Mouse (Mus musculus): Measurements from ENCODE around the gene Gcm1. TPM values are rescaled to one million over a fixed set of nuclear protein-coding genes. Genes with fewer than 3 reads are reported as not detected.
A peak's percentile ranks its signal among the peaks of the same experiment; 100 is the strongest.

The Gcm1 gene
- polyA plus RNA-seq, 1 experiment from 2014 or later, result not detected

DNA sequence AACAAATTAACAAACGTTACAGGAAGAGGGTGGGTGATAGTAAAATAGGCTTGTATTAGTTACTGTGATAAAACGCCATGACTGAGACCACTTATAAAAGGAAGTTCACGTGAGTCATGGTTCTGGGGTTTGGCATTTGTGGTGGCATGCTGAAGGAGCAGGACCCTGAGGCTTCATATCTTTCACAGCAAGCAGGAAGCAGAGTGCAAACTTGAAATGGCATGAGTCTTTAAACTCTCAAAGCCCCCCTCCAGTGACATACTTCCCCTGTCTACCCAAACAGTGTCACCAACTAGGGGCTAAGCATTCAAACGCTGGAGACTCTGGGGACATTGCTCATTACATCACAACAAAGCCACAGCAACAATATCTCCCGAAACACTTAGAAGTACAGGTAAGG is 49.2 kb downstream of the Gcm1 start:
- ATAC-seq (replicated peaks; ENCODE audit: low FRiP score) (no peak), DNase-seq (ENCODE audit: low spot score) (no peak)
- Histone ChIP-seq H3K36me3 (ENCODE audit: control insufficient read depth, insufficient read depth, low read length) (no peaks in the 10 kb centered on the region; the same call in 1 of the 2 replicates), H3K27ac (ENCODE audit: low read depth, low read length) (no peak overlapping the region), H3K9me3 (ENCODE audit: control insufficient read depth, low read length) (no peaks in the 10 kb centered on the region; the same call in 1 of the 2 replicates), H3K4me3 (ENCODE audit: low read depth, low read length) (no peak overlapping the region), H3K4me2 (ENCODE audit: low read depth, low read length, severe bottlenecking) (no peak overlapping the region), H3K27me3 (ENCODE audit: control insufficient read depth, insufficient read depth, low read length) (no peaks in the 10 kb centered on the region), H3K4me1 (replicated peaks; ENCODE audit: control insufficient read depth, insufficient read depth, low read length) (no peaks in the 10 kb centered on the region), H3K9ac (ENCODE audit: low read length) (no peak overlapping the region)
- 92% methylated on average over 5 of the region's 5 CpGs for WGBS

DNA sequence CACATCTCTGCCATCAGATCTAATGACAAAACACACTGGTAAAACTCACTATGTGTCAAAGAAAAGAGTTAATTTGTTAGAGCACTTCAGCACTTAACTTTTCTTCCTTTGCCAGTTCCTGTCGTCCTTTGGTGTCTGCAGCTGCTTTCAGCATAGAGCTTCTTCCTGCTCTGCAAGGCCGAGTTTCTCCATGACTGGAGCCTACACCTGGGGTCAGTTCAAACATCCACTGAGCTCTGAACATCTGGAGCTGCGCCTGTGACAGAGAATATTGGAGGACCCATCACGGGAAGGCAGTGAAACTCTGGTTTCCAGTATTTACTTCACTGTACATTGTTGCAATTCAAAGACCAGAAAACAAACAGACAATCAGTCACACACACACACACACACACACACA is 49.7 kb downstream of the Gcm1 start:
- no peak overlapping the region for H3K4me3 ChIP-seq (ENCODE audit: low read depth, low read length)
- WGBS, result 83% methylated on average over 4 of the region's 4 CpGs
- H3K4me1 ChIP-seq (replicated peaks; ENCODE audit: control insufficient read depth, insufficient read depth, low read length), result no peaks in the 10 kb centered on the region
- H3K9ac ChIP-seq (ENCODE audit: low read length), result no peak overlapping the region
- H3K27ac ChIP-seq (ENCODE audit: low read depth, low read length), result no peak overlapping the region
- no peaks in the 10 kb centered on the region for H3K27me3 ChIP-seq (ENCODE audit: control insufficient read depth, insufficient read depth, low read length)
- DNase-seq (ENCODE audit: low spot score), result no peak
- H3K9me3 ChIP-seq (ENCODE audit: control insufficient read depth, low read length), result no peaks in the 10 kb centered on the region; the same call in 1 of the 2 replicates
- ATAC-seq (replicated peaks; ENCODE audit: low FRiP score), result no peak
- no peak overlapping the region for H3K4me2 ChIP-seq (ENCODE audit: low read depth, low read length, severe bottlenecking)
- no peaks in the 10 kb centered on the region; the same call in 1 of the 2 replicates for H3K36me3 ChIP-seq (ENCODE audit: control insufficient read depth, insufficient read depth, low read length)

DNA sequence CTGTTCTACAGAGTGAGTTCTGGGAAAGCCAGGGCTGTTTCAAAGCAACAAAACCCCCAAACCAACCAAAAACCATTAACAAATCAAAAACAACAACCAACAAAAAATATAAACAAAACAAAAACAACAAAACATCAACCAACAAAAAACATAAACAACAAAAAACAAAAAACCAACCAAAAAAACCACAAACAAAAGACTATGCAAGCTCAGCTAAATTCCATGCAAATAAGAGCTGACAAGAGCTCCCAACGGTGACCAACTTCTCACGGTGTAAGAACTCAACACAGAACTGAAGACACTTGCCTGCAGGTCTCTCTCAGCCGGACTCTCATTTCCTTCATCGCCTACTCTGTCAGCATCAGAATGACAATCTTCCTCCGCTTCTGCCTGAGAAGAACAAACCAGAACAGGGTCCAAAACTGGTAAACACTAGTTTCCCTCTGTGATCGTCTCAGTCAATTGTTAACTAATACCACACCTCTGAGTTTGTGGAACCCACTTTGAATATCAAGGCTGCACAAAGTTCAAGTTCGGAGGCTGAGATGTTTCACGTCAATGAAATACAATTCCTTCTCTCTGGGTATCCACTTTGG is 52.3 kb downstream of the Gcm1 start:
- Histone ChIP-seq H3K4me2 (ENCODE audit: low read depth, low read length, severe bottlenecking) (no peak overlapping the region), H3K4me3 (ENCODE audit: low read depth, low read length) (no peak overlapping the region), H3K9me3 (ENCODE audit: control insufficient read depth, low read length) (no peaks in the 10 kb centered on the region), H3K36me3 (ENCODE audit: control insufficient read depth, insufficient read depth, low read length) (no peaks in the 10 kb centered on the region; the same call in 1 of the 2 replicates), H3K27ac (ENCODE audit: low read depth, low read length) (no peak overlapping the region), H3K9ac (ENCODE audit: low read length) (no peak overlapping the region), H3K4me1 (replicated peaks; ENCODE audit: control insufficient read depth, insufficient read depth, low read length) (no peaks in the 10 kb centered on the region), H3K27me3 (ENCODE audit: control insufficient read depth, insufficient read depth, low read length) (no peaks in the 10 kb centered on the region)
- whole genome bisulfite sequencing, result 92% methylated on average over 8 of the region's 8 CpGs
- ATAC-seq (replicated peaks; ENCODE audit: low FRiP score) (no peak), DNase-seq (ENCODE audit: low spot score) (no peak)

DNA sequence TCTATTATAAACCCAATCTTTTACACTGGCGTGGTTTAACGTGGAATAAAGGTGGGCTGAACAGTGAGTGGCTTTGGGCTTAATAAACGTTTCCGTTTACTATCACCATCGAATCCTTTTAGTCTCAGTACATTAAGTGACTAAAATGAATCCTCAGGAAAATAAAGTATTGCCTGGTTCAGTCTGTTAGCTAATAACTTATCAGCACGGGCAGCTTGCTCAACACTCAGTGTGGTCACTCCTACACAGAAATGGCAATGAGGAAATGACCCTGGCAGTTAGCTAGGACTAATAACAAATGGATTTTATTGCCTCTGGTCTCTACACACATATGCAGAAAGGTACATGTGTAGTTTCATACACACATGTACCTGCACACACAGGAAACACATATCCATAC is 53.2 kb downstream of the Gcm1 start:
- no peaks in the 10 kb centered on the region for H3K36me3 ChIP-seq (ENCODE audit: control insufficient read depth, insufficient read depth, low read length)
- no peaks in the 10 kb centered on the region for H3K9me3 ChIP-seq (ENCODE audit: control insufficient read depth, low read length)
- H3K9ac ChIP-seq (ENCODE audit: low read length), result no peak overlapping the region
- 95% methylated on average over 6 of the region's 6 CpGs for whole genome bisulfite sequencing
- ATAC-seq (replicated peaks; ENCODE audit: low FRiP score), result no peak
- H3K4me1 ChIP-seq (replicated peaks; ENCODE audit: control insufficient read depth, insufficient read depth, low read length), result no peaks in the 10 kb centered on the region
- H3K27ac ChIP-seq (ENCODE audit: low read depth, low read length), result no peak overlapping the region
- H3K27me3 ChIP-seq (ENCODE audit: control insufficient read depth, insufficient read depth, low read length), result no peaks in the 10 kb centered on the region
- no peak overlapping the region for H3K4me2 ChIP-seq (ENCODE audit: low read depth, low read length, severe bottlenecking)
- DNase-seq (ENCODE audit: low spot score), result no peak
- no peak overlapping the region for H3K4me3 ChIP-seq (ENCODE audit: low read depth, low read length)

DNA sequence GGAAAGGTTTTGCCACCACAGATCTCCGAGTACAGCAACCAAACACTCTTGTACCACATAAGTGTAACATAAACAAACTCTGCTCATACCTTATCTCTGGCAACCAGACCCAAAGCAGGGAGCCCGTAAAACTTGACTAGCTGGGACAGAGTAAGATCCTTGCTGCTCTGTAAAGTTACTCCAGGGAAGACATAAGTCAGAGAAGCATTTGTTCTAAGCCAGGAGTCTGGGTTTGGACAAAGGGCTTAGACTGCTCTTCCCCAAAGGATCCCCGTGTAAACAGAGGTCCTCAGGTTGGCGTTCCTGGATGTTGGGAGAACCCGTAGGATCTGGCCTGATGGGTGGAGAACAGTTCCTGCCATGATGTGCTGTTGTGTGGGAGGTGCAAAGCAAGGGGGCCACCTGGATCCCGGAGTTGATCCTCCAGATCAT is 53.8 kb downstream of the Gcm1 start:
- WGBS, result 86% methylated on average over 6 of the region's 6 CpGs
- Histone ChIP-seq H3K4me2 (ENCODE audit: low read depth, low read length, severe bottlenecking) (no peak overlapping the region), H3K9me3 (ENCODE audit: control insufficient read depth, low read length) (no peaks in the 10 kb centered on the region), H3K27me3 (ENCODE audit: control insufficient read depth, insufficient read depth, low read length) (no peaks in the 10 kb centered on the region), H3K4me1 (replicated peaks; ENCODE audit: control insufficient read depth, insufficient read depth, low read length) (no peaks in the 10 kb centered on the region), H3K27ac (ENCODE audit: low read depth, low read length) (peak overlapping the region; percentile 18; the same call in 1 of the 2 replicates), H3K9ac (ENCODE audit: low read length) (no peak overlapping the region), H3K36me3 (ENCODE audit: control insufficient read depth, insufficient read depth, low read length) (no peaks in the 10 kb centered on the region), H3K4me3 (ENCODE audit: low read depth, low read length) (no peak overlapping the region)
- ATAC-seq (replicated peaks; ENCODE audit: low FRiP score) (no peak), DNase-seq (ENCODE audit: low spot score) (peak; percentile 34)

DNA sequence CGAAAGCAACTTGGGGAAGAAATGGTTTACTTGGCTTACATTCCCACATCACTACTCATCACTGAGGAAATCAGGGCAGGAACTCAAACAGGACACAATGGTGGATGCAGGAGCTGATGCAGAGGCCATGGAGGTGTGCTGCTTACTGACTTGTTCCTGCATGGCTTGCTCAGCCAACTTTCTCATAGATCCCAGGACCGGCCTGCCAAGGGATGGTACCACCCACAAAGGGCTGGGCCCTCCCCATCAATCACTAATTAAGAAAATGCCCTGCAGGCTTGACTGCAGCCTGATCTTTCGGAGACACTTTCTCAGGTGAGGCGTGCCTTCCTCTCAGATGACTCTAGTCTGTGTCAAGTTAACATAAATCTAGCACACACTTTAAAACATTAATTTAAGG is 55.1 kb downstream of the Gcm1 start:
- peak; percentile 33 for DNase-seq (ENCODE audit: low spot score)
- Histone ChIP-seq H3K9me3 (ENCODE audit: control insufficient read depth, low read length) (no peaks in the 10 kb centered on the region), H3K27me3 (ENCODE audit: control insufficient read depth, insufficient read depth, low read length) (no peaks in the 10 kb centered on the region), H3K4me1 (replicated peaks; ENCODE audit: control insufficient read depth, insufficient read depth, low read length) (no peaks in the 10 kb centered on the region), H3K36me3 (ENCODE audit: control insufficient read depth, insufficient read depth, low read length) (no peaks in the 10 kb centered on the region), H3K9ac (ENCODE audit: low read length) (no peak overlapping the region), H3K4me2 (ENCODE audit: low read depth, low read length, severe bottlenecking) (no peak overlapping the region), H3K4me3 (ENCODE audit: low read depth, low read length) (no peak overlapping the region), H3K27ac (ENCODE audit: low read depth, low read length) (no peak overlapping the region)
- WGBS, result 79% methylated on average over 4 of the region's 4 CpGs
- no peak for ATAC-seq (replicated peaks; ENCODE audit: low FRiP score)

DNA sequence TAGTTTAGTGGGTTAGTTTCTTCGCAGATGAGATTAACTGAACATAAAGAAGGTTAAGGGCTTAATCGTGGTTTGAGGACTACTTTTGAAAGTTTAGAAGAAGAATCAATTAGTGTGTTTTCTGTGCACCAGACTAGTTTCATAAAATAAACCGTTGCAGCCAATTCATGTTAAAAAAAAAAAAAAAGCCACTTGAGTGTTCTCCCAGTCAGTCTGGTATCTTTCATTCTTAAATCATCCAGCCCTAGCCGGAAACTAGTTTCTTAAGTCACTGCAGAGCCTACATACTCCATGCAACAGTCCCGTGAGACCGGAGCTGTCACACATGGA is 55.8 kb downstream of the Gcm1 start:
- no peaks in the 10 kb centered on the region for H3K36me3 ChIP-seq (ENCODE audit: control insufficient read depth, insufficient read depth, low read length)
- H3K27me3 ChIP-seq (ENCODE audit: control insufficient read depth, insufficient read depth, low read length), result no peaks in the 10 kb centered on the region
- peak overlapping the region; percentile 79 for H3K4me3 ChIP-seq (ENCODE audit: low read depth, low read length)
- H3K27ac ChIP-seq (ENCODE audit: low read depth, low read length), result no peak overlapping the region
- 26% methylated on average over 6 of the region's 6 CpGs for WGBS
- no peaks in the 10 kb centered on the region for H3K9me3 ChIP-seq (ENCODE audit: control insufficient read depth, low read length)
- peak overlapping the region; percentile 84 for H3K9ac ChIP-seq (ENCODE audit: low read length)
- ATAC-seq (replicated peaks; ENCODE audit: low FRiP score), result no peak; the same call in 1 of the 2 replicates
- H3K4me1 ChIP-seq (replicated peaks; ENCODE audit: control insufficient read depth, insufficient read depth, low read length), result no peaks in the 10 kb centered on the region
- no peak for DNase-seq (ENCODE audit: low spot score)
- peak overlapping the region; percentile 84 for H3K4me2 ChIP-seq (ENCODE audit: low read depth, low read length, severe bottlenecking)

DNA sequence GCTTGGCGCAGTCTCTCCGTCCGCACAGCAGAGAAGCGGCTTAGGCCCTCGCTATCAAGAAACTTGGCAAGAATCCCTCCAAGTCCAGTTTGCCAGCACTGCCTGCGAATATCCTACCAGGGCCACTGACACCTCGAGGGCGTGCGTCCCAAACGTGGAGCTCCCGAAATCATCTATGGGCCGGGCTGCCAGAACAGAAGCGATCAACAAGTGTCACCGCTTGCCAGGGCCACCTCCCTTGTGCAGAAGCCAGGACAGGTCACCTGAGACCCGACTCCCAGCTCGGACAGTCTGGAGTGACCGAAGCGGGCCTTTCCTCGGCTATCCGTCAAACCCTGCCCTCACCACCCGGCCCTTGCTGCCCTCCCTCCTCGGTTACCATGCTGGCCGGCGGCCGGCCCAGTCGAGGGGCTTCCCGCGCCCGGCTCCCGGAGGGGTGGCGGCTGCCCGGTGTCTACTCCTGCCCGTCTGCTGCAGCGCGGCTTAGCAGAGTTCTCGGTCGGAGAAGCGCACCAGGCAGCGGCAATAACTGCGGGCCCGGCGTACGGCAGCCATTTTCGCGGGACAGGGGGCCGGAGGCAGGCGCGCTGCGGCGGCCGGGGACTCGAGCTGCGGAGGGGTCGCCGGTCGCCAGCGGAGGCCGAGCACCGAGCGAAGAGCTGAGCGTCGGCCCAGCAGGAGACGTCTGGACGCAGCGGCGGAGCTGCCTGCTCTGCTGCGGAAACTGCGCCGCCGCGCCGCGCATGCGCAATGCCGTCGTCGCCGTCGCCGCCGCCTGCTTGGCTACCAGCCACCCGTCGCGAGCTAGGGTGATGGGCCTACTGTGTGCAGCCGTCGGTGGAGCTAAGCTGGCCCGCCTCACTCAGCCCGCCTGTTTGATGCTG is 56.4 kb downstream of the Gcm1 start:
- ATAC-seq (replicated peaks; ENCODE audit: low FRiP score), result peak; percentile 81
- Histone ChIP-seq H3K9me3 (ENCODE audit: control insufficient read depth, low read length) (no peaks in the 10 kb centered on the region), H3K36me3 (ENCODE audit: control insufficient read depth, insufficient read depth, low read length) (no peaks in the 10 kb centered on the region), H3K4me3 (ENCODE audit: low read depth, low read length) (peak overlapping the region; percentile 79), H3K9ac (ENCODE audit: low read length) (peak overlapping the region; percentile 84), H3K27me3 (ENCODE audit: control insufficient read depth, insufficient read depth, low read length) (no peaks in the 10 kb centered on the region), H3K4me2 (ENCODE audit: low read depth, low read length, severe bottlenecking) (peak overlapping the region; percentile 84), H3K4me1 (replicated peaks; ENCODE audit: control insufficient read depth, insufficient read depth, low read length) (no peaks in the 10 kb centered on the region), H3K27ac (ENCODE audit: low read depth, low read length) (peak overlapping the region; percentile 75)
- WGBS, result under 1% methylated on average over 72 of the region's 88 CpGs
- peak; percentile 90 for DNase-seq (ENCODE audit: low spot score)

Measured in forebrain, embryonic 11.5 days (tissue).